Mouse (Mus musculus) heart, postnatal 0 days (tissue): Measurements from ENCODE around the gene Ppp1r27. TPM values are rescaled to one million over a fixed set of nuclear protein-coding genes. Genes with fewer than 3 reads are reported as not detected.

ENCODE experiments used
- ATAC-seq: fragments of 200-750 bp; cut with Nextera tagmentation; 2 replicates; pipeline ENCODE4 v1.8.0; 2017; ENCODE audit warnings: low read depth, moderate number of reproducible peaks, moderate library complexity; ENCODE audit not compliant: insufficient read depth
- DNase-seq: peaks from one replicate; pipeline ENCODE4 v3.0.0-alpha.2; 2016; ENCODE audit warnings: low spot score
- H3K27ac ChIP-seq: fragments of 300-500 bp; sonication (generic); 2 replicates; pipeline ENCODE4 v1.5.1; 2014; ENCODE audit warnings: low read depth, mild to moderate bottlenecking
- H3K27me3 ChIP-seq: fragments of 300-500 bp; sonication (generic); 2 replicates; pipeline ENCODE4 v1.6.1; 2014; ENCODE audit warnings: low read length, mixed read lengths; ENCODE audit not compliant: control insufficient read depth, insufficient read depth
- H3K36me3 ChIP-seq: fragments of 300-500 bp; sonication (generic); replicated peaks from 2 replicates; pipeline ENCODE4 v1.6.1; 2014; ENCODE audit warnings: low read length, mixed read lengths; ENCODE audit not compliant: control insufficient read depth, insufficient read depth
- H3K4me1 ChIP-seq: fragments of 300-500 bp; sonication (generic); 2 replicates; pipeline ENCODE4 v1.6.1; 2014; ENCODE audit warnings: antibody characterized with exemption; ENCODE audit not compliant: control insufficient read depth, insufficient read depth
- H3K4me2 ChIP-seq: fragments of 300-500 bp; sonication (generic); 2 replicates; pipeline ENCODE4 v1.6.1; 2014; ENCODE audit warnings: low read depth, mild to moderate bottlenecking, low read length, moderate library complexity
- H3K4me3 ChIP-seq: fragments of 300-500 bp; sonication (generic); 2 replicates; pipeline ENCODE4 v1.5.1; 2014; ENCODE audit warnings: low read depth, low read length
- H3K9ac ChIP-seq: fragments of 300-500 bp; sonication (generic); replicated peaks from 2 replicates; pipeline ENCODE4 v1.6.1; 2014; ENCODE audit warnings: low read depth, low read length, mixed read lengths
- H3K9me3 ChIP-seq: fragments of 300-500 bp; sonication (generic); replicated peaks from 2 replicates; pipeline ENCODE4 v1.6.1; 2016; ENCODE audit warnings: low read length; ENCODE audit not compliant: control insufficient read depth
- CTCF ChIP-seq: IDR thresholded peaks from 2 replicates; pipeline ENCODE4 v1.5.1; 2016; ENCODE audit warnings: antibody characterized with exemption, control low read depth, low read depth
- EP300 ChIP-seq: IDR thresholded peaks from 2 replicates; pipeline ENCODE4 v1.6.1; 2016; ENCODE audit warnings: antibody characterized with exemption, low read depth
- WGBS: fragments of 180-500 bp; shearing (Covaris S2); extraction: QIAGEN DNeasy Blood & Tissue Kit; methylation state at CpG from one replicate; pipeline ENCODE4 v1.1.7; 2014; 5-methylcytosine and 5-hydroxymethylcytosine counted together
- polyA plus RNA-seq: library from polyadenylated mRNA; unstranded; fragments of >200 nt; fragmentation: Nextera tagmentation; extraction: Ambion mirVana; gene quantifications from 2 replicates; pipeline ENCODE4 v1.2.1, GENCODE M21; 2015
- total RNA-seq: library from RNA; depleted of rRNA; stranded (reverse); fragments of >200 nt; gene quantifications from 2 replicates; pipeline ENCODE4 v1.2.3, GENCODE M21; 2014; ENCODE audit warnings: low replicate concordance

Gene Ppp1r27
- total and polyA plus RNA-seq, 2 experiments from 2014 or later = 0.20 TPM; not detected in 1

- no peak for TF ChIP-seq CTCF
- TF ChIP-seq EP300 = no peak
- Histone ChIP-seq H3K27me3 (no peaks in the 10 kb centered on the region), H3K4me1 (peaks cover 29% of the 10 kb centered on the region), H3K4me3 (peak overlapping the region; percentile 82; the same call in 1 of the 2 replicates), H3K4me2 (peak overlapping the region; percentile 67), H3K27ac (peak overlapping the region; percentile 97), H3K36me3 (peaks cover 41% of the 10 kb centered on the region), H3K9ac (peak overlapping the region; percentile 79; the same call in 1 of the 2 replicates), H3K9me3 (no peaks in the 10 kb centered on the region)
- ATAC-seq = no peak
- no peak for DNase-seq
- WGBS = 14% methylated on average over 5 of the region's 5 CpGs
Measured at GRCm38 (mm10) chr11:120574278-120574600, 23.3 kb upstream of the Ppp1r27 start.

GRCm38 (mm10) chr11:120573585-120574277, 22.8 kb upstream of the Ppp1r27 start:
- Histone ChIP-seq H3K9ac (peak overlapping the region; percentile 79), H3K4me1 (peaks cover 26% of the 10 kb centered on the region), H3K36me3 (peaks cover 37% of the 10 kb centered on the region), H3K4me3 (peak overlapping the region; percentile 82), H3K27me3 (no peaks in the 10 kb centered on the region), H3K27ac (peak overlapping the region; percentile 97), H3K4me2 (peak overlapping the region; percentile 67), H3K9me3 (no peaks in the 10 kb centered on the region)
- TF ChIP-seq EP300 = no peak
- no peak for TF ChIP-seq CTCF
- WGBS = under 1% methylated on average over 23 of the region's 23 CpGs
- ATAC-seq = peak; percentile 2; the same call in 1 of the 2 replicates
- peak; percentile 30 for DNase-seq

GRCm38 (mm10) chr11:120572752-120573584, 22.0 kb upstream of the Ppp1r27 start, which contains the start of gene P4hb:
Gene P4hb, minus strand, starts transcription at chr11:120573253.
- peak within 1 kb of the TSS; percentile 97 for H3K27ac ChIP-seq
- H3K36me3 ChIP-seq = peaks cover 37% of the 10 kb centered on the region
- WGBS = under 1% methylated on average over 93 of the region's 94 CpGs
- DNase-seq = peak; percentile 100
- H3K4me1 ChIP-seq = peaks cover 26% of the 10 kb centered on the region
- ATAC-seq = peak; percentile 94
- H3K4me3 ChIP-seq = peak within 1 kb of the TSS; percentile 82
- H3K9ac ChIP-seq = peak within 1 kb of the TSS; percentile 90
- peak within 1 kb of the TSS; percentile 67 for H3K4me2 ChIP-seq
- H3K27me3 ChIP-seq = no peaks in the 10 kb centered on the region
- TF ChIP-seq EP300 (peak; percentile 82), CTCF (no peak)
- H3K9me3 ChIP-seq = no peaks in the 10 kb centered on the region

- WGBS = under 1% methylated on average over 22 of the region's 24 CpGs
- Histone ChIP-seq H3K27ac (peak overlapping the region; percentile 81), H3K9ac (peak overlapping the region; percentile 90), H3K36me3 (peaks cover 37% of the 10 kb centered on the region), H3K4me3 (peak overlapping the region; percentile 82), H3K4me1 (peaks cover 26% of the 10 kb centered on the region), H3K4me2 (peak overlapping the region; percentile 67), H3K27me3 (no peaks in the 10 kb centered on the region), H3K9me3 (no peaks in the 10 kb centered on the region)
- TF ChIP-seq EP300 = no peak
- no peak for TF ChIP-seq CTCF
- peak; percentile 7 for ATAC-seq
- DNase-seq = no peak
Measured at GRCm38 (mm10) chr11:120572417-120572751, 21.5 kb upstream of the Ppp1r27 start.

GRCm38 (mm10) chr11:120571754-120572416, 21.0 kb upstream of the Ppp1r27 start:
- TF ChIP-seq EP300 (no peak), CTCF (no peak)

More at GRCm38 (mm10) chr11:120571754-120572416, 21.0 kb upstream of the Ppp1r27 start:
- DNase-seq (no peak), ATAC-seq (no peak)
- peak overlapping the region; percentile 90 for H3K9ac ChIP-seq
- H3K27ac ChIP-seq = peak overlapping the region; percentile 81
- peaks cover 26% of the 10 kb centered on the region for H3K4me1 ChIP-seq
- WGBS = 2% methylated on average over 11 of the region's 11 CpGs
- no peaks in the 10 kb centered on the region for H3K27me3 ChIP-seq
- peaks cover 41% of the 10 kb centered on the region for H3K36me3 ChIP-seq
- peak overlapping the region; percentile 67 for H3K4me2 ChIP-seq
- H3K4me3 ChIP-seq = peak overlapping the region; percentile 82
- no peaks in the 10 kb centered on the region for H3K9me3 ChIP-seq
